Mouse (Mus musculus): ENCODE data around the gene Gnb1. TPM values are rescaled to one million over a fixed set of nuclear protein-coding genes. Genes with fewer than 3 reads are reported as not detected.
A peak's percentile ranks its signal among the peaks of the same experiment; 100 is the strongest.

Gnb1 gene
- polyA plus RNA-seq, 1 experiment from 2014 or later: 376 TPM

GRCm38 (mm10) chr4:155595777-155596176 is 104.6 kb downstream of the Gnb1 start:
- H3K9me3 ChIP-seq (replicated peaks; ENCODE audit: low read length): no peaks in the 10 kb centered on the region
- no peaks in the 10 kb centered on the region for H3K36me3 ChIP-seq (ENCODE audit: insufficient read depth, low read length)
- no peaks in the 10 kb centered on the region for H3K27me3 ChIP-seq (ENCODE audit: insufficient read depth, low read length)
- H3K4me1 ChIP-seq (replicated peaks; ENCODE audit: insufficient read depth, low read length): no peaks in the 10 kb centered on the region
- ATAC-seq (replicated peaks; ENCODE audit: low FRiP score, low read depth) (no peak), DNase-seq (ENCODE audit: low spot score) (no peak)
- WGBS: 83% methylated on average over 3 of the region's 3 CpGs
- H3K4me2 ChIP-seq (ENCODE audit: low read length): no peak overlapping the region
- no peak overlapping the region for H3K4me3 ChIP-seq (replicated peaks; ENCODE audit: low read depth, low read length)
- no peak overlapping the region for H3K9ac ChIP-seq (ENCODE audit: low read depth, low read length)
- H3K27ac ChIP-seq: no peak overlapping the region
- TF ChIP-seq CTCF (IDR thresholded peaks at IDR 0.05; ENCODE audit: low read depth): no peak

DNA sequence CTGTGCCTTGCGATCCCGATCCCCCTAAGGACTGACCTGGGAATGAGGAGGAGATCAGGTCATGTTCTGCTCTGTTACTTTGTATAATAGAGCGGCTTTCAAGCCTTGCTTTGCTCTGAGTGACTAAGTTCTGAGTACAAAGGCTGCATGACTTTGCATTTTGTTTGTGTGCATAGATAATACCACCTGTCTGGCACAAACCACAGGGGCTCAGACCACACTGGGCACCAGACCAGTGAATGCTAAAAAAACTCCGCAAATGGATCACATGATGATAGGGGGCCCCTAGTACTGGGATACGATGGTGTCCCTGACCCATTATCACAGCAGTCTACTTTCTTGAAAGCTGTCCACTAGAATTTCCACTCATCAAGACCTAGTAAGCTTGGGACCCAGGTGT is 105.4 kb downstream of the Gnb1 start:
- H3K27me3 ChIP-seq (ENCODE audit: insufficient read depth, low read length): no peaks in the 10 kb centered on the region
- no peaks in the 10 kb centered on the region for H3K4me1 ChIP-seq (replicated peaks; ENCODE audit: insufficient read depth, low read length)
- no peaks in the 10 kb centered on the region for H3K36me3 ChIP-seq (ENCODE audit: insufficient read depth, low read length)
- no peak overlapping the region for H3K9ac ChIP-seq (ENCODE audit: low read depth, low read length)
- no peak for DNase-seq (ENCODE audit: low spot score)
- no peaks in the 10 kb centered on the region for H3K9me3 ChIP-seq (replicated peaks; ENCODE audit: low read length)
- no peak overlapping the region for H3K4me2 ChIP-seq (ENCODE audit: low read length)
- WGBS: 59% methylated on average over 5 of the region's 5 CpGs
- no peak for ATAC-seq (replicated peaks; ENCODE audit: low FRiP score, low read depth)
- no peak overlapping the region for H3K27ac ChIP-seq
- TF ChIP-seq CTCF (IDR thresholded peaks at IDR 0.05; ENCODE audit: low read depth): no peak
- no peak overlapping the region for H3K4me3 ChIP-seq (replicated peaks; ENCODE audit: low read depth, low read length)

DNA sequence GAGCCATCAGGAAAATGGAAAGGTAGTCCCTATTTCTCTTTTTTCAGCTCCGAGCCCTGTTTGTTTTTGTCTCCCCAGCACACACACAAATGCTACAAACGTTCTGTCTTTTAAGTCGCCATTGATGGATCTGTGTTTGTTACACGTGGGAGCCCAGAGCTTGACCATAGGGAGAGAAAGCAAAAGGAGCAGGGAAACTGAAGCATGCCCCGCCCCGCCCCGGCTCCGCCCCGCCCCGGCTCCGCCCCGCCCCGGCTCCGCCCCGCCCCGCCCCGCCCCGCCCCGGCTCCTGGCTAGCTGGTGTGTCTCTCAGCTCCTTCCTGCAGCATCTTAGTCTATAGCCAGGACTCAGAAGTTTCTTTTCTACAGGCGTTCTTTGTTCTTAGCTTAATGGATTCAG is 107.4 kb downstream of the Gnb1 start:
- H3K27ac ChIP-seq: no peak overlapping the region
- DNase-seq (ENCODE audit: low spot score) (peak; percentile 3), ATAC-seq (replicated peaks; ENCODE audit: low FRiP score, low read depth) (no peak)
- no peak overlapping the region for H3K9ac ChIP-seq (ENCODE audit: low read depth, low read length)
- no peaks in the 10 kb centered on the region for H3K9me3 ChIP-seq (replicated peaks; ENCODE audit: low read length)
- no peak for TF ChIP-seq CTCF (IDR thresholded peaks at IDR 0.05; ENCODE audit: low read depth)
- whole genome bisulfite sequencing: 27% methylated on average over 20 of the region's 20 CpGs
- H3K4me1 ChIP-seq (replicated peaks; ENCODE audit: insufficient read depth, low read length): no peaks in the 10 kb centered on the region
- no peaks in the 10 kb centered on the region for H3K36me3 ChIP-seq (ENCODE audit: insufficient read depth, low read length)
- H3K4me3 ChIP-seq (replicated peaks; ENCODE audit: low read depth, low read length): no peak overlapping the region
- no peaks in the 10 kb centered on the region for H3K27me3 ChIP-seq (ENCODE audit: insufficient read depth, low read length)
- H3K4me2 ChIP-seq (ENCODE audit: low read length): no peak overlapping the region

GRCm38 (mm10) chr4:155599901-155600825 is 109.0 kb downstream of the Gnb1 start:
- Histone ChIP-seq H3K4me3 (replicated peaks; ENCODE audit: low read depth, low read length) (peak overlapping the region; percentile 58), H3K36me3 (ENCODE audit: insufficient read depth, low read length) (no peaks in the 10 kb centered on the region), H3K9ac (ENCODE audit: low read depth, low read length) (no peak overlapping the region), H3K27ac (peak overlapping the region; percentile 96), H3K4me1 (replicated peaks; ENCODE audit: insufficient read depth, low read length) (no peaks in the 10 kb centered on the region), H3K27me3 (ENCODE audit: insufficient read depth, low read length) (no peaks in the 10 kb centered on the region), H3K4me2 (ENCODE audit: low read length) (peak overlapping the region; percentile 96), H3K9me3 (replicated peaks; ENCODE audit: low read length) (no peaks in the 10 kb centered on the region)
- no peak for TF ChIP-seq CTCF (IDR thresholded peaks at IDR 0.05; ENCODE audit: low read depth)
- 82% methylated on average over 11 of the region's 11 CpGs for WGBS
- DNase-seq (ENCODE audit: low spot score) (no peak), ATAC-seq (replicated peaks; ENCODE audit: low FRiP score, low read depth) (no peak)

GRCm38 (mm10) chr4:155601091-155601996 is 110.2 kb downstream of the Gnb1 start, which contains the start of gene Slc35e2:
Slc35e2 (plus strand) TSS chr4:155601416.
- Histone ChIP-seq H3K27ac (peak within 1 kb of the TSS; percentile 96), H3K9me3 (replicated peaks; ENCODE audit: low read length) (no peaks in the 10 kb centered on the region), H3K4me1 (replicated peaks; ENCODE audit: insufficient read depth, low read length) (no peaks in the 10 kb centered on the region), H3K36me3 (ENCODE audit: insufficient read depth, low read length) (no peaks in the 10 kb centered on the region), H3K27me3 (ENCODE audit: insufficient read depth, low read length) (no peaks in the 10 kb centered on the region), H3K4me2 (ENCODE audit: low read length) (peak within 1 kb of the TSS; percentile 96), H3K4me3 (replicated peaks; ENCODE audit: low read depth, low read length) (peak within 1 kb of the TSS; percentile 58), H3K9ac (ENCODE audit: low read depth, low read length) (peak within 1 kb of the TSS; percentile 77)
- TF ChIP-seq CTCF (IDR thresholded peaks at IDR 0.05; ENCODE audit: low read depth): peak; percentile 44
- under 1% methylated on average over 63 of the region's 65 CpGs for WGBS
- DNase-seq (ENCODE audit: low spot score) (peak; percentile 97), ATAC-seq (replicated peaks; ENCODE audit: low FRiP score, low read depth) (peak; percentile 95)

DNA sequence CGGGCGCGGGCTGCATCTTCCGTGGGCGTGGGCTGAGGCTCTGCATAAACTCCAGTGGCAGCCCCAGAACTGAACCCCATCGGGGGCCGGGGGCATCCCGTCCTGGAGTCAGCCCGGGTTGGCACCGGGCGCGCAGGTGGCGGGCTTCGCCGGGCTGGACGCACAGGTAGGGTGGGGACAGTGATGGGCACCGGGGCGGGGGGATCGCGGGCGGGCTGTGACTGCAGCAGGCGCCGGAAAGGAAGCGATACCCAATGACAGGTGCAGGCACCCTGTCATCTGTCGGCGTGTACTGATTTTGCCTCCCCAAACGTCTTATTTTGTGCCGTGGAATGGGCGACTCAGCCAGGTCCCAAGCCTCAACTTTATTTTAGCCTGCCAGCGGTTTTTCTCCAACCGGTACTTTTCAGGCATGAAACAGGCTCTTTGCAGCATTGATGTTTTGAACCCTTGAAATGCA is 110.9 kb downstream of the Gnb1 start:
- Histone ChIP-seq H3K9ac (ENCODE audit: low read depth, low read length) (peak overlapping the region; percentile 77), H3K36me3 (ENCODE audit: insufficient read depth, low read length) (no peaks in the 10 kb centered on the region), H3K27ac (peak overlapping the region; percentile 96), H3K4me2 (ENCODE audit: low read length) (peak overlapping the region; percentile 96), H3K4me3 (replicated peaks; ENCODE audit: low read depth, low read length) (peak overlapping the region; percentile 58), H3K4me1 (replicated peaks; ENCODE audit: insufficient read depth, low read length) (no peaks in the 10 kb centered on the region), H3K9me3 (replicated peaks; ENCODE audit: low read length) (no peaks in the 10 kb centered on the region), H3K27me3 (ENCODE audit: insufficient read depth, low read length) (no peaks in the 10 kb centered on the region)
- 2% methylated on average over 31 of the region's 31 CpGs for WGBS
- TF ChIP-seq CTCF (IDR thresholded peaks at IDR 0.05; ENCODE audit: low read depth): no peak
- DNase-seq (ENCODE audit: low spot score): no peak
- ATAC-seq (replicated peaks; ENCODE audit: low FRiP score, low read depth): peak; percentile 33

Data from kidney, postnatal 0 days (tissue).